Mouse (Mus musculus): ENCODE data around the gene Kcnk18.

Gene Kcnk18

DNA sequence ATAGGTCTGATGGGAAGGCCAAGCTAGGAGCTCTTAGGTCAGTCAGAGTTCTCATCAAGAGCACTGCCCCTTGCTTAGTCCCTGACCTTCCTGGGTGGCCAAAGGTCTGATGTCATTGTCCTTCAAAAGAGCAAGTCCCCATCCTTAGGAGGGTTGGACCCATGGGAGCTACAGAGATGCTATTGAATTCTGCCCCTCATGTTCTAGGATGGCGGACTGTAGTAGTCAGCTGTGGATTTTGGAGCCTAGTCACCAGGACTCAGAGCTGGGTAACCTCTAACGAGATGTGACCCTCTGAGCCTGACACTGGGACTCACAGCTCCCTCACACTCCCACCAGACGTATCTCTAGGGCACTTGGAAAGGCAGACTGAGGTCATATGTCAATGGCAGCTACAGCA is 9.4 kb downstream of the Kcnk18 start:
- DNase-seq = no peak

DNA sequence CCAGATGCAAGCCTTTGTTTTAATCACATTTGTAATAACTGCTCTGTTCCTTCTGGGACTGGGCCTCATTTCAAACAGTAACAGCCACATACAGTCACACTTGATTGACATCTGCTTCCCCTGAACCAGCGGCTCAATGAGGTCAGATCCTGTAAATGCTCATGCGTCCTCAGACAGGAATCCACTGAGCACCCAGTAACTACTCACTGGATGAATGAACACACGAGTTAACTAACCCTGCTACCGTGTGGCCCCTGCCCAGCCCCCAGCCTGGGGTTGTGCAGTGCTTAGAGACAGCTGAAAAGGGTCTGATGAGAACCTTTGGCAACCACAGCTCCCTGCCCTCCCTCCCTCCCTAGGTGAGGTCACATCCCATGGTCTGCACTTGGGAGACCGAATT is 13.8 kb downstream of the Kcnk18 start:
- no peak for DNase-seq

DNA sequence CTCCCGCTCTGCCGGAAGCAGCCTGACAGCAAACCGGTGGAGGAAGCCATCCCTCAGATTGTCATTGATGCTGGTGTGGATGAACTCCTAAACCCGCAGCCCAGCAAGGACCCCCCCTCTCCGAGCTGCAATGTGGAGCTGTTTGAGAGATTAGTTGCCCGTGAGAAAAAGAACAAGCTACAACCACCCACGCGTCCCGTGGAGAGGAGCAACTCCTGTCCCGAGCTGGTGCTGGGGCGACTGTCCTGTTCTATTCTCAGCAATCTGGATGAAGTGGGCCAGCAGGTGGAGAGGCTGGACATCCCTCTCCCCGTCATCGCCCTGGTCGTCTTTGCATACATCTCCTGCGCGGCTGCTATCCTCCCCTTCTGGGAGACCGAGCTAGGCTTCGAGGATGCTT is 16.0 kb downstream of the Kcnk18 start:
- no peak for DNase-seq

DNA sequence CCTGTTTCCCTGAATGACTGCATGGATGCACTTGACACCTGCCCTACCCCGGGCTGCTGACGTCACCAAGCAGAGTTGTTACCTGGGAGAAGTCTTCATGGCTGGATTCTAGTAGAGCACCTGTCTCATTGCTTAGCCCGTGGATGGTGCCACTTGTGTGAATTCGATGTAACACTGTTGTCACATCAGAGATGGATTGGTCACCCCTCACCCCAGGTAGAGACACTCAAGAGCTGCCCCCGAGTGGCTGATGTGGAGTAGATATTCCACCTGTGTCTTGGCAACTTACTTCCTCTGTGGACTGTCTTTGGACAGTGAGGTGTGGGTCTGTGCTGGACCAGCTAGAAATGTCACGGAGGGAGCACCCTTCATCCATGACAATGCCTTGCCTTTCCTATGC is 17.0 kb downstream of the Kcnk18 start:
- DNase-seq = no peak

- no peak for DNase-seq
These were observed 19.6 kb downstream of the Kcnk18 start for GRCm38 (mm10) chr19:59238630-59239029.

DNA sequence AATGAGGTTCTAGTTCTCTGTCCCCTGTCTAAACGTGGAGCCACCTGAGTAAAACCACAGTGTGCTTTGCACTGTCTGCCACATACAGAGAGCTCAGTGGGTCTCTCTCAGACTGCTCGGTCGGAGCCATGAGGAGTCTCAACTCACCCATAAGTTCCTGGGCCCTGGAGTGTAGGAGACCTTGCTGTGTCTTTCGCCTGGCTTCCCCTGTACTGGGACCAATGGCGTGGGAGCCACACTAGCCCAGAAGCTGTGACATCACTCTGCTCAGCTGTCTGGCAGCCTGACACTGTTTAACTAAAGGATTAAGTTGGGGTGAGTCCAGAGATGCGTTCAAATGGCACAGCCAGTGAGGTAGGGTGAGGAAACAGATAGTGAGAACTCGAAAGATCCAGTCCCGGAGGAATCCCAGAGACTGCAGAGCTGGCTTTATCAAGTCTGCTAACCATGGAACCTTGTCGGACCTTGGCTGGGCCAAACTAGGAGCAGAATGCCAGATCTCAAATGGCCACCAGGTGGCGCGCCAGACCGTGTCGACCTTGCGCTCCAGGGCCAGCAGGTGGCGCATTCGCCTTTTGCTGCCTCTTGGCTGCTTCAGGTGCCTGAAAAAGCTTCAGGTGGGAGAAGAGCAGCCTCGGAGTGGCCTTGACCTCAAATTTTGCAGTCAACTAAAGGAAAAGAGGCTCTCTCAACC is 20.3 kb downstream of the Kcnk18 start:
- peak; percentile 95 for DNase-seq

DNA sequence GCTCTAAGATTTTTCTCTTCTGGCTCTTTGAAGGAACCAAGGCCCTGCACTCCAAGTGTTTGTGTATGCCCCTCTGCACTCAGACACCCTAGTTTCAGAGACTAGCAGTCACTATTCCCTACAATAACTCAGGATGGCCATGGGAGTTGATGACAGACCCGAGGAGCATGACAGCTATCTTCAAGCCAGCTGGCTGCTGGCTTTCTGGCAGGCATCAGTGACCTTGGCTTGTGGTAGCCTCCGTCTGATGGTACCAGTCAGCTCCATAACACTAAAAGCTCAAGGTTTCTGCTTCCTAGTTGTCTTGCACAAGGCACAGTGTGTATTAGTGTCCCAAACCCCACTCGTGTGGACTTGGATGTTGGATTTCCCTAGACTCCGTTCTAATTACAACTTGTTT is 23.0 kb downstream of the Kcnk18 start:
- peak; percentile 35 to 42 for DNase-seq

- no peak for DNase-seq
These were observed 24.0 kb downstream of the Kcnk18 start for GRCm38 (mm10) chr19:59243057-59243456.

DNA sequence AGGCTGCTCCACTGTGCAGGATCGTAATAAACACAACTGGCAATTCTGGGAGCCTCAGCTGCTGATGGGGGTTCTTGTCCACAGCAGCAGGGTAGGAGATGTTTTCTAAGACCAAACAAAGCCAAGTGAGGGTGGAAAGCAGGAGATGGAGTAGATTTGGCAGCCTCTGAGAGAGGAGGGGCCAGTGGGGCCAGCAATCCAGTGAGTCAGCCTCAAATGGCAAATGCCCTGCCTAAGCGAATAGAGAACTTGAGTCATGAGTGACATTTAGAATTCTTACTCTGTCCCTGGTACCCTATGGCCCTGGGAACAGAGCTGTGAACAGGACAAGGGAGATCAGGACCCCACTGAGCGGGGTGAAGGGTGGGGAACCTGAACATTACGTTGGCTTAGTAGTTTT is 29.1 kb downstream of the Kcnk18 start:
- no peak for DNase-seq

- DNase-seq = no peak
These were observed 29.7 kb downstream of the Kcnk18 start for GRCm38 (mm10) chr19:59248553-59249286.

DNA sequence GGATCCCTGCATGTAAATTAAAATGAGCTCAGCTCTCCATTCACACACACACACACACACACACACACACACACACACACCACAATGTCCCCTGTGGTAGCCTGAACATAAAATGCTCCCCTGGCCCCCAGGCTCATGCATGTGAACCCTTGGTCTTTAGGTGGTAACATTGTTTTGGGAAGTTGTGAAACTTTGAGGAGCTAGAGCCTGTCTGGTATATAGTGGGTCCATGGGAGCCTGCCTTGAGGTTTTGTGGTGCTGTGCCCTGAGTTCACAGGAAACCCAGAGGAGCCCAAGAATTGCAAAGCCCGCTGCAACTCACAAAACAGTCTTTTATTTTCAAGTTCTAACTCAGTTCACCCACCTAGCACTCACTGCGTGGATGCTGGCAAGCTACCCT is 33.6 kb downstream of the Kcnk18 start:
- no peak for DNase-seq

DNA sequence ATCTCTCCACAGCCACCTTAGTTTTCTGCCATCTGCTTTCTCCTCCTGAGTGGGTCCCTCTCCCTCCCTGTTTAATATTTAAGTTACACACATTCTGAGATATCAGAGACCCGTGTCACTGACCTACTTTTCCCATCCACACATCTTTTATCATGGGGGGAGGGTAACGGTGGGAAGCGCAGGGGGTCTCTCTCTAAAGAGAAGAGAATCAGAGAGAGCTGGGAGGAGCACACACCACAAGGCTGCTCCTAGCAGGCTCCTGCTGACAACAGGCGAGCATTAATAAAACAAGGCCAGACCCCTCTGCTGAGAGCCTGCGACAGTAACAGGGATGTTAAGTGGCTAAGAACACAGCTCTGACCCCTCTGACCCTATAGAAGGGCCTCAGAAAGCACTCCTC is 40.6 kb downstream of the Kcnk18 start:
- DNase-seq = no peak

- DNase-seq = no peak
These were observed 41.9 kb downstream of the Kcnk18 start, which contains the start of gene Slc18a2 for GRCm38 (mm10) chr19:59260718-59261442. Gene Slc18a2 (plus strand): TSS chr19:59260896.

- no peak for DNase-seq
These were observed 42.6 kb downstream of the Kcnk18 start for GRCm38 (mm10) chr19:59261604-59262003.

DNA sequence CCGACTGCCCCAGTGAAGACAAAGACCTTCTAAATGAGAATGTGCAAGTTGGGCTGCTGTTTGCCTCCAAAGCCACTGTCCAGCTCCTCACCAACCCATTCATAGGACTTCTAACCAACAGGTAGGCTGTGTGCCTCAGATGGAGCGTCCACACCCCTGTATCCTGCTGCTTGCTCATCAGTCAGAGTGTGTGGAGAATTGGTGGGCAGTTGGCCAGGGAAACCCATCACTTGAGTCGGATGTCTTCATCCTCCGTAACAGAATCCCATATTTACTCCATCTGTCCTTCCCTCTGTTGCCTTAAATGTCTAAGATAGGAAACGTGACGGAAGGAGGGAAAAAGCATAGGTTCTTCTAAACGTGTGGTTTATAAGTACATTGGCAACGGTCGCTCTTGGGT is 44.2 kb downstream of the Kcnk18 start:
- DNase-seq = peak in 1 of 2 experiments; percentile 22

- no peak for DNase-seq
These were observed 46.0 kb downstream of the Kcnk18 start for GRCm38 (mm10) chr19:59264838-59265532.

DNA sequence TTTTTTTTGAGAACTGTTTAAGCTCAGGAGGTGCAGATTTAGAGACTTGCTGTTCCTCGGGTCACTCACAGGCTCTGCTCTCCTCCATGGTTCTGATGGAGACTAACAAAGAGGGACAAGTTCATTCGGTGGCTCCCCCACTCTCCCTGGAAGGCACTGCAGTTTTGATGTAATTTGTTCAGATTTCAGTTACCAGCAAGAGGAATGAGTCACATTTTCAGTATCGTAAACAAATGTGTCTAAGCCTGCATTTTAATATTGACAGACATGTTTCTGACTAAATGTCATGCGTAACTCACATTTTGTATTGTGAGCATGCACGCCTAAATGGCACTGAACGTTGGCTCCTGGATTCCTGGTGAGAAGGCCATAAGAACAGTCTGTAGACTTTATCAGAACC is 46.9 kb downstream of the Kcnk18 start:
- DNase-seq = no peak

DNA sequence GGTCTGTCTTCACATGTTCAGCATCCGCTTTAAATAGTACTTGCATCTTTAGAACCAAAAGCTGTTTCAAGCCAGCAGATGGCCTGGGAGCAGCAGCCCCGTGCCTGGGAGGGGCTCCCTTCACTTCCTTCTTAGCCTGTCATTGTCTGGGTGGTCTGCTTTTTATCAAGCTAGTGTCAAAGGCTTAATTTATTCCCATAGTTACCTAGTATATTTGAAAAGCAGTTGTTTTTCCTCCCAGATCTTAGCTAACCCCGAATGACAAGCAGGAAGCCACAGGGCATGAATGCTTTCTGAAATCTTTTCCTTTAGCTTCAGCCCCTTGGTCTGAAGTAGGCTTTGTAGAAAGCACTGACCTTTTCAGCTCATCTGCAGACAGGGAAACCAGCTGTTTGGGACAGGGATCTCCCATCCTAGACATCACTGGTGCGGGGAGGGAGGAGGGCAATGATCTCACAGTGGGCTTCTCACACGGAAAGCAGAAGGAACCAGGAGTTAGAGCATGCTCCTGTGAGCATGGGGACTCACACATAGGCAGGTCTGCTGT is 48.5 kb downstream of the Kcnk18 start:
- no peak for DNase-seq

DNA sequence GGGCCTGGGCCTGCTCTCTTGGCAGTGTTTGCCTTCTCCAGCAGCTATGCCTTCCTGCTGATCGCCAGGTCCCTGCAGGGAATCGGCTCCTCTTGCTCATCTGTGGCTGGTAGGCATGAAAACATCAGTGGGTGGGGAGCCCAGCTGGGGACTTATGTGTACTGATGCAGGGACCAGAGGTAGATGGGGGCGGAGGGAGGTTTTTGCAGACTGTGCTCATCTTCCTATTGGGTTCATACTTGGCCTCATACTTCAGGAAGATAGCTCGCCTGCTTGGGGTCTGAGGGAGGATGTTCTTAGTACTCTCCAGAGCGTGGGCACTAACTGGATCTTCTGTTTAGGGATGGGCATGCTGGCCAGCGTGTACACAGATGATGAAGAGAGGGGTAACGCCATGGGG is 54.2 kb downstream of the Kcnk18 start:
- DNase-seq = no peak

GRCm38 (mm10) chr19:59276354-59276753 is 57.3 kb downstream of the Kcnk18 start:
- no peak for DNase-seq

DNA sequence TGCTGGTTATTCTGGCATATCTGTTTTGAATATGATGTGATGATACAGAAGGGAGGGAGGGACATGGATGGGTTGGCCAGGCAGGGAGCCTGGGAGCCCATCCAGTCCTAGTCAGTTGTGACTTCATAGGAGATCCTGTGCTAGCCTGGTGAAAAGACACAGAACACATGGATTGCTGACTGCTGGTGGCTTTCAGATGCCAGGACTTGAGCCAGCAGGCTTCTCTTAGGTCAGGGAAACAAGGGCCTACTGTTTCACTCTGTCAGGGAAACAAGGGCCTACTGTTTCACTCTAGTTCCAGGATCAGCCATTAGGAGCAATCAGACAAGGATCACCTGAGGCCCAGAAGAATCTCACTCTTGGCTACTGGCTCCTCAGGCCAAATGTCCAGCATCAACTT is 61.8 kb downstream of the Kcnk18 start:
- DNase-seq = no peak

GRCm38 (mm10) chr19:59282001-59282400 is 63.0 kb downstream of the Kcnk18 start:
- DNase-seq = no peak

All from cerebellum, postnatal 14 days (tissue).